Mouse (Mus musculus) olfactory bulb, adult 2 months (tissue): ENCODE results near the gene I830077J02Rik.

Experiments
- CTCF ChIP-seq: fragments of 200-500 bp; IDR thresholded peaks from 2 replicates; pipeline ENCODE4 v1.5.1; 2012; ENCODE audit warnings: low read depth, mild to moderate bottlenecking, low read length, moderate library complexity; ENCODE audit not compliant: insufficient read depth
- POLR2A ChIP-seq: fragments of 200-500 bp; IDR thresholded peaks from 2 replicates; pipeline ENCODE4 v1.6.1; 2012; ENCODE audit warnings: mild to moderate bottlenecking, low read depth, low read length, moderate library complexity; ENCODE audit not compliant: insufficient read depth

DNA sequence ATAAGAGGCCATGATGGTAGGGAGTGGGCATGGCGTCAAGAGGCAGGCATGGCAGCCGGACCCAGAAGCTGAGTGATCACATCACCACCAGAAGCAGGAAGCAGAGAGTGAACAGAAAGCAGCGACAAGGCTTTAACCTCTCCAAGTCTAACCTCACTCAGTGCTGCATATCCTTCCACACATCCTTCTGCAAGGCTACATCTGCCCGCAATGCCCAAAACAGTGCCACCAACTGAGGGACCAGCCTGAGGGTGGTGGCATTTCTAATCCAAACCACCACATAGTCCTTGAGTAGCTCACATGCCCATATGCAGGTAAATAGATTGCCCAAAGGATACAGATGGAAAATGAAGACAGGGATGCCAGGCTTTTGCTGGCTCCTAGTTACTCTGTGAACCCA, 23.5 kb downstream of the I830077J02Rik start:
- no peak for TF ChIP-seq POLR2A
- no peak for TF ChIP-seq CTCF
